Mouse (Mus musculus): ENCODE measurements around the gene Galm.
"Not testable (repeated sequence)": the region's sequence is repeated elsewhere in the genome, so short reads cannot be mapped to it uniquely, and the experiment has no call there.

Galm gene

GRCm38 (mm10) chr17:80165741-80166140 lies 38.5 kb downstream of the Galm start:
- peak; percentile 78 to 83 for DNase-seq (ENCODE audit: low spot score in 2 of 2)

DNA sequence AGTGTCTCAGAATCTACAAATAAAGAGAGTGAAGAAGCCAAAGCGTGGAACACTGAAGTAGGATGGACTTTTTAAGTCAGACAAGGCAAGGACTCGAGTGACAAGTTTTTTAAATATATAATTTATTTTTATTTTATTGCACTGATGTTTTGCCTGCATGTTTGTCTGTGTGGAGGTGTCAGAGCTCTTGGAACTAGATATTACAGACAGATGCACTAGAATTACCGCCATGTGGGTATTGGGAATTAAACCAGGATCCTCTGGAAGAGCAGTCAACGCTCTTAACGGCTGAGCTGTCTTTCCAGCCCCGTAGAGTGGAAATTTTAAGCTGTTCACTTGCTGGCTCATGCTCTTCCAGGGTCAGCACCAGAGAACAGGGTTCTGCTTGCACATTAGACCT lies 39.1 kb downstream of the Galm start:
- peak; percentile 22 to 25 for DNase-seq (ENCODE audit: low spot score in 2 of 2)

DNA sequence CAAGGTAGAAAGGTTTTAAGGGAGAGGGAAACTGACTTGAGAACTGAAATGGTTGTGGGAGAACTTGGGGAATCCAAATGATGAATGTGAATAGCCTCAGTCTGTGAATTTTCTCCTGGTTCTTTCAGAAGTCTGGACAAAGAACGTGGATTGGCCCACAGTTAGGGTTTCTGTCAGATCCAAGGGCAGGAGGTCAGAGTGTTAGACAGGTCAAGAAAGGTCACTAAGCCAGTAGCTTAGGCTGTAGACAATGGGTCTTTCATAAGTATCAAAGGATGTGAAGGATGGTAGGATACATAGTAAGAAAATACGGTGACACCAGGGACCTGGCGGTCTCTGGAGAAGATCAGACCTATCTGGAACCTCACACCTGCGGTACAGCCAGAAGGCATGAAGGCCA lies 40.2 kb downstream of the Galm start:
- no peak for DNase-seq (ENCODE audit: low spot score in 2 of 2)

DNA sequence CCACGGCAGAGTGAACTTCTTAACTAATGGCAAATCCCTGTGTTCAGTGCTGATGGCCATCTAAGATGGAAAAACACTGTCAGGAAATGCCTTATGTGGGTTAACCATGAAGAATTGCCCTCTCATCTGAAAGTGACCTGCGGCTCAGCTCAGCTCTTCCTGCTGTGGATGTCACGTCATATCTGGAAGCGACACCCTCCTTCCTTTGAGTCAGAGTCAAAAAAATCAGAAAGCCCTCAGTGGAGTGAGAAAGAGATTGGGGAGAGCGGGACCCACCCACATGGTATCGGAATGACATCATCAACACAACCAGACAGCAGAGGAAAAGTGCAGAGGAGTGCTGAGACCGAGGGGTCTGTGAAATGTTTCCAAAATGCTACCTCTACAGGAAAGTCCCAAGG lies 40.6 kb downstream of the Galm start:
- peak; percentile 49 to 67 for DNase-seq (ENCODE audit: low spot score in 2 of 2)

- DNase-seq (ENCODE audit: low spot score in 2 of 2): peak; percentile 75 to 78
Observed at GRCm38 (mm10) chr17:80168425-80169182, 41.3 kb downstream of the Galm start.

DNA sequence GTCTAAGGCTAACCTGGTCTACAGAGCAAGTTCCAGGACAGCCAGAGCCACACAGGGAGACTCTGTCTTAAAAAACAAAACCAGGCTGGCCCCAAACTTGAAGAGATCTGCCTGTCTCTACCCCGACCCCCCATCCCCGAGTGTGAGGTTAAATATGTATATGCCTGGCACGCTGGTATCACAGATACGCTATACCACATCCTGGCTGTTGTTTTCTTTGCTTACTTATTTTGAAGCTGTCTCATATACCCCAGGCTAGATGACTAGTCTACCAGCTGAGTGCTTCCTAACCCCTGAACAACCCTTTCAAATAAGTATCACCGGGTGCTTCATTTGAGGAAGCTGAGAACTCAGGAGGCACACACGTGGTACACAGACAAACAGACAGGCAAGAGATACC lies 42.5 kb downstream of the Galm start:
- no peak for DNase-seq (ENCODE audit: low spot score in 2 of 2)

DNA sequence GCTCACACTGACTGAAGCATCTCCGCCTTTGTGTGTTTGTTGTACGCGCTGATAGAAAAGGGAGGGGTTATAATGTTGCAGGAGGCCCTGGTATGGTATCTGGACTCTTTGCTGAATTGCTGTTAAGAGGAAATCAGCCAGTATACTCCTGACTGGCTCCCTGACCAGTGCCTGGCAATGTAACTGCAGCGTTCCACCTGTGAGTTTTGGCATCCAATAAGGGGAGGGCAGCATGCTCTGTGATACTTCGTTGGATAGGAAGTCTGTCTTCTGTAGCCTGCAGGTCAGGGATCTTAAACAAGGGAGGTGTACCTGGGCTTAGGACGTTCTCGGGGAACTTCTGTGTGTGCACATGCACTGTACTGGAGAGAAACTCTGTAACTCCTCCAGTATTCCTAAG lies 43.7 kb downstream of the Galm start:
- no peak for DNase-seq (ENCODE audit: low spot score in 2 of 2)

DNA sequence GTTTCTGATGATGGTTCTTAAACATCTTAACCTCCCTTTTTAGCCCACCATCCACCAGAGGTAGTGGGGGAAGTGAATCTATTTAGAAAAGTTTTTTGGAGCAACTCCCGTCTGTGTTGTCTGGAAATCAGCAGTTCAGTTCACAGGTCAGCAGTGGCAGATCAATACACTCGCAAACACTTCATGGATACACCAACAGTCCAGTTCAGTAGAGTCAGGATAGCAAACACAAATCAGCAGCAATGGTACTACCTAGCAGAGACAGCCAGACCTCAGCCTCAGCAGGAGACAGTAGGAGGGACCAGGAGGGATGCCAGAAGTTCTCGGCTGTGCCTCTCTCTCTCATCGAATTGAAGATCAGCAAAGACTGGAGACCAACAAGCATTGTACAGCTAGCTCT lies 44.7 kb downstream of the Galm start:
- DNase-seq (ENCODE audit: low spot score in 2 of 2): no peak

GRCm38 (mm10) chr17:80172761-80173160 lies 45.5 kb downstream of the Galm start:
- DNase-seq (ENCODE audit: low spot score in 2 of 2): no peak

DNA sequence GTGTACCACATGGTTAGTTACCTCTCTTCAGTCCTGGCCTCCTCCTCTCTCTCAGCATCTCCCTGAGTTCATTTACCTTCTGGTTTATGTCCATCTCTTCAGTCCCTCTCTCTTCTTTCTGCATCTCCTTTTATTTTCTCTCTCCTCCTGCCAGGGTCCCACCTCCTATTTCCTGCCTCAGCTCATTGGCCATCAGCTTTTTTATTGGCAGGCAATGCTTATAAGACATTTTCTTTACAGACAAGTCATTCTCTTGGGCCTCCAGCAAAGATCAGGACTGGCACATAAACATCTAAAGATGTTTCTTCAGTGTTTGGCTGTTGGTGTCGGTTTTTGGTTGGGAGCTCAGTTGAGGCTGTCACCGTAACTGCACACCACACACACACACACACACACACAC lies 46.4 kb downstream of the Galm start:
- DNase-seq (ENCODE audit: low spot score in 2 of 2): no peak

DNA sequence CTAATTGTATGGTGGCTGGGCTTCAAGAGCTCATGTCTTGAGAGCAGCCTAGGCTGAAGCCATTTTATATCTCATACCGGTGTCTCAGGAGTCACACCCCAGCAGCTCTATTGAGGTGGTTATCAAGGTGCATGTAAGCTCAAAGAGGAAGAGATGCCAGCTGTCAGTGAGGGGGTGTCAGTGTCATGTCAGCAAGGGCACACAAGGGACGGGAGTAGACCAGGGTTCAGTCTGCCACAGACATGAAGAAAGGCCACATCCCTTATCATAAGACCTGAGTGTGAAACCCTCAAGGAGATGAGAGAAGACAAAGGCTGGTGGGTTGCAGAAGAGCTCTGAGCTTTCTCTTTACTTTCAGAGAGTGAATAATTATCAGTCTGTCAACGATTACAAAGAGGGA lies 46.9 kb downstream of the Galm start:
- no peak for DNase-seq (ENCODE audit: low spot score in 2 of 2)

GRCm38 (mm10) chr17:80174699-80175385 lies 47.6 kb downstream of the Galm start:
- DNase-seq (ENCODE audit: low spot score in 2 of 2): no peak

- DNase-seq (ENCODE audit: low spot score in 2 of 2): no peak
Observed at GRCm38 (mm10) chr17:80175386-80175739, 48.1 kb downstream of the Galm start.

DNA sequence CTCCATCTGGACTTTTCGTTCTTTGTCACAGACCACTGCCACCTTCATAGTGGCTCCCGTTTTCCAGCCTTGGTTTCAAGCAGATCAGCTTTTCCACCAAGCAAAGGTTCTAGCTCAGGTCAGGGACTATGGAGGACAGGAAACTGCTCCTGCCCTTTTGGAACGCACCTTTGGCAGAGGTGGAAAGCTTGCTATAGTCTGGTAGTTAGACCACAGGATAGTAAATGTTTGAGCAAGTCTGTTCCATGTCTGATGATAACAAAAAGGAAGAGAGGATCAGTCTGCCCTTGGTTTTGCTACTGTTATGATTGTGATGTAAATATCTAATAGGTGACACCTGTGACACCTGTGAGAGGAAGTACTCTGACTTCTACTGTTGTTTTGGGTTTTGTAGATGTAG lies 48.7 kb downstream of the Galm start:
- DNase-seq (ENCODE audit: low spot score in 2 of 2): no peak

- DNase-seq (ENCODE audit: low spot score in 2 of 2): not testable (repeated sequence)
Observed at GRCm38 (mm10) chr17:80178846-80179245, 51.6 kb downstream of the Galm start.

- DNase-seq (ENCODE audit: low spot score in 2 of 2): peak; percentile 80 to 82
Observed at GRCm38 (mm10) chr17:80179959-80180358, 52.7 kb downstream of the Galm start.

- DNase-seq (ENCODE audit: low spot score in 2 of 2): no peak
Observed at GRCm38 (mm10) chr17:80180468-80180867, 53.2 kb downstream of the Galm start.

DNA sequence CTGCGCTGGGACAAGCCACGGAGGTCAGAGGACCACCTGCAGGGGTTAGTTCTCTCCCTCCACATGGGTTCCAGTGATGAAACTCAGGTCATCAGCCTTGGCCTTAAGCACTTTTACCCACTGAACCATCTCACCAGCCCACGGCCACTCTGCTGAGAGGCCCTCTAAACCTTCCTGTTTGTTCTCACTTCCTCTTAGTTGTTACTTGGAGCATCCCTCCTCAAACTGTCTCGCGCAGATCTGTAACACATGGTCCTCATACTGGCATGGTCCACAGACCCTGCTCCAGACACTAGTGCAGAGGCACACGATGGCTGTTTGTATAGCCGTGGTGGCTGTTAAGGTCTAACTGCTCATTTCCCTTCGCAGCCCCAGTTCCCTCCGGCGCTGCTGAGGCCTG lies 56.3 kb downstream of the Galm start:
- DNase-seq (ENCODE audit: low spot score in 2 of 2): no peak

DNA sequence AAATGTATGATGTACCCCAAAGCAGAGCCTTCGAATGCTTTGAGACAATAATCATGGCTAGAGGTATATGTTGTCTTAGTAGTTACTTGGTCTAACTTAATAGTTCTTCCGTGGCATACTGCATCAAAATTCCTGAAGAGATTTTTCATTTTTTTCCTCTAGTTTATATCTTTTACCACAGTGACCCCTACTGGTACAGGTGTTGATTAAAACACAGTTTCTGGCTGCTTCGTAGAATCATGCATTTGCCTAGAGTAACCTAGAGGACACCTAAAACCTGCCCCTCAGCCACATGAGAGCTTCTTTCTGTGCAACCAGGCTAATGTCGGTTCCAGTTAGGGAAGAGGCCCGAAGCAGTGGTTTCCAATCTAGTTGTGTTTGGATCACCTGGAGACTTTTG lies 65.8 kb downstream of the Galm start:
- no peak for DNase-seq (ENCODE audit: low spot score in 2 of 2)

GRCm38 (mm10) chr17:80199160-80199778 lies 72.0 kb downstream of the Galm start:
- no peak for DNase-seq (ENCODE audit: low spot score in 2 of 2)

GRCm38 (mm10) chr17:80205657-80206056 lies 78.4 kb downstream of the Galm start:
- DNase-seq (ENCODE audit: low spot score in 2 of 2): no peak

- DNase-seq (ENCODE audit: low spot score in 2 of 2): no peak
Observed at GRCm38 (mm10) chr17:80206301-80206670, 79.0 kb downstream of the Galm start.
